ENCODE assay signal across 9 mouse cellular contexts in the genomic region with DNA sequence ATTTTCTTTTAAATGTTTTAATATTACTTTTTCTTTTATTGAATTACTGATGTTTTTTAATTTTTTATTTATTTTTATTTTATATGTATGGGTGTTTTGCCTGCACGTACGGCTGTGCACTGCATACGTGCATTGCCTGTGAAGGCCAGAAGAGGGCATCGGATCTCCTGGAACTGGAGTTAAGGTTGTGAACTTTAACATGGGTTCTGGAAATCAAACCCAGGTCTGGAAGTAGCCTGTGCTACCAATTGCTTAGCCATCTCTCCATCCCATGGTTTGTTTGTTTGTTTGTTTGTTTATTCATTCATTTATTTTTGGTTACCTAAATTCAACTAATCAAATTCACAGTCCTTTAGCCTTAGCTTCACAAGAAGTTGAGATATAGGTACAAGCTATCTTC. TPM values are rescaled to one million over a fixed set of nuclear protein-coding genes. Genes with fewer than 3 reads are reported as not detected.
A peak's percentile ranks its signal among the peaks of the same experiment; 100 is the strongest.
DNase-seq lines count a peak whose midpoint lies in the region; ATAC-seq and TF ChIP-seq lines count a peak whose summit lies in the region.
"Had no signal": no experiment of that assay in that cellular context is flagged by ENCODE, and none has a peak within 500 bp of the region (broad histone marks: within the 10 kb centered on the region; RNA-seq: fewer than 3 reads in every experiment).

No protein-coding gene starts in this region.

- no peaks in the 10 kb centered on the region for H3K27me3 ChIP-seq in hindbrain, embryonic 11.5 days (ENCODE audit: control insufficient read depth, insufficient read depth, low read length)
- no peaks in the 10 kb centered on the region for H3K27me3 ChIP-seq in hindbrain, embryonic 14.5 days (ENCODE audit: control insufficient read depth, insufficient read depth, low read length)
- H3K27me3 ChIP-seq in E14TG2a.4 (ENCODE audit: insufficient read depth, low read length): peaks cover 7% of the 10 kb centered on the region; the same call in 1 of the 2 replicates

- intact Hi-C loops in left cerebral cortex, postnatal 14 days (cut with DNase I): loop anchor here (5.0 kb wide), 1 partner anchor 42 kb away; no protein-coding TSS in a partner anchor

- no peak overlapping the region for H3K9ac ChIP-seq in hindbrain, embryonic 11.5 days (ENCODE audit: low read depth, low read length)
- H3K9ac ChIP-seq in hindbrain, embryonic 14.5 days: no peak overlapping the region
- H3K9ac ChIP-seq: limb, embryonic 12.5 days had no signal

- H3K4me3 ChIP-seq in hindbrain, embryonic 11.5 days (ENCODE audit: low read depth, low read length): no peak overlapping the region
- no peak overlapping the region for H3K4me3 ChIP-seq in hindbrain, embryonic 14.5 days (replicated peaks; ENCODE audit: low read length)
- no peak overlapping the region for H3K4me3 ChIP-seq in E14TG2a.4 (replicated peaks; ENCODE audit: low read length)

- peak; percentile 50 for DNase-seq in hindbrain, embryonic 11.5 days (ENCODE audit: low spot score)
- no peak for DNase-seq in hindbrain, embryonic 14.5 days (ENCODE audit: low spot score)
- DNase-seq in brain, embryonic 14.5 days (ENCODE audit: low read depth): peak; percentile 31
- peak; percentile 61 to 64 for DNase-seq in kidney, postnatal 25 days
- DNase-seq in natural killer cell, adult 2 months (ENCODE audit: low spot score in 2 of 2): peak; percentile 21 to 48
- DNase-seq in right cerebral cortex, postnatal 4 days: no peak
- DNase-seq in left cerebral cortex, postnatal 14 days (ENCODE audit: low spot score in 2 of 2): no peak

- WGBS in hindbrain, embryonic 11.5 days: 42% methylated on average over 4 of the region's 4 CpGs
- 43% methylated on average over 4 of the region's 4 CpGs for WGBS in hindbrain, embryonic 14.5 days

- no peak for TF ChIP-seq POLR2A in brain, embryonic 14.5 days (IDR thresholded peaks at IDR 0.05; ENCODE audit: borderline replicate concordance, extremely low read depth, insufficient read depth, insufficient read length, poor library complexity, severe bottlenecking)

- no peaks in the 10 kb centered on the region for H3K9me3 ChIP-seq in hindbrain, embryonic 11.5 days (ENCODE audit: control insufficient read depth, low read length)
- no peaks in the 10 kb centered on the region for H3K9me3 ChIP-seq in hindbrain, embryonic 14.5 days (ENCODE audit: control insufficient read depth, low read length)
- H3K9me3 ChIP-seq in E14TG2a.4 (ENCODE audit: low read length): no peaks in the 10 kb centered on the region
- H3K9me3 ChIP-seq: limb, embryonic 12.5 days had no signal

- ATAC-seq in hindbrain, embryonic 11.5 days (ENCODE audit: low FRiP score): no peak
- ATAC-seq in hindbrain, embryonic 14.5 days (ENCODE audit: low FRiP score): no peak

- H3K36me3 ChIP-seq in hindbrain, embryonic 11.5 days (ENCODE audit: control insufficient read depth, insufficient read depth, low read length): no peaks in the 10 kb centered on the region
- no peaks in the 10 kb centered on the region for H3K36me3 ChIP-seq in hindbrain, embryonic 14.5 days (replicated peaks; ENCODE audit: control insufficient read depth, insufficient read depth)
- 0 out of 2 replicates have a peak, but pooled peaks cover 3% of the 10 kb centered on the region for H3K36me3 ChIP-seq in E14TG2a.4 (ENCODE audit: insufficient read depth, low read length)
- H3K36me3 ChIP-seq: limb, embryonic 12.5 days had no signal

- no peak overlapping the region for H3K4me2 ChIP-seq in hindbrain, embryonic 11.5 days (replicated peaks; ENCODE audit: low read depth, low read length)
- H3K4me2 ChIP-seq in hindbrain, embryonic 14.5 days (replicated peaks): no peak overlapping the region

- H3K4me1 ChIP-seq in hindbrain, embryonic 11.5 days (replicated peaks; ENCODE audit: control insufficient read depth, insufficient read depth, low read length): no peaks in the 10 kb centered on the region
- no peaks in the 10 kb centered on the region for H3K4me1 ChIP-seq in hindbrain, embryonic 14.5 days (replicated peaks; ENCODE audit: control insufficient read depth, insufficient read depth, low read length)
- peaks cover 12% of the 10 kb centered on the region for H3K4me1 ChIP-seq in E14TG2a.4 (replicated peaks; ENCODE audit: low read depth, low read length)
- H3K4me1 ChIP-seq: limb, embryonic 12.5 days had no signal

- peak; percentile 39 for TF ChIP-seq CTCF in E14TG2a.4 (conservative IDR thresholded peaks at IDR 0.05; ENCODE audit: low read length)
- TF ChIP-seq CTCF in brain, embryonic 14.5 days (IDR thresholded peaks at IDR 0.05; ENCODE audit: borderline replicate concordance, extremely low read depth, insufficient read depth, insufficient read length): peak; percentile 50; the same call in 1 of the 2 replicates

- no peak overlapping the region for H3K27ac ChIP-seq in hindbrain, embryonic 11.5 days (ENCODE audit: low read depth, low read length)
- no peak overlapping the region for H3K27ac ChIP-seq in hindbrain, embryonic 14.5 days
- H3K27ac ChIP-seq: limb, embryonic 12.5 days had no signal

RNA-seq across cellular contexts. Expression of gene Acer2, which starts 10.7 kb away (rescaled TPM):
- 11.0 and 12.9 TPM in 2 replicates for polyA plus RNA-seq in hindbrain, embryonic 11.5 days (2014; fragmentation: Nextera tagmentation; extraction: Ambion mirVana)
- polyA plus RNA-seq in hindbrain, embryonic 14.5 days (2014; fragmentation: Nextera tagmentation; extraction: Ambion mirVana): 18.4 and 24.6 TPM in 2 replicates
- polyA plus RNA-seq in brain, embryonic 14.5 days (2012; rRNA removed): 8.9 and 12.7 TPM in 2 replicates
- total RNA-seq in left cerebral cortex, postnatal 14 days (2021): 1 to 10 TPM; 3.5 to 6.0 TPM

RNA-seq across cellular contexts. Expression of gene Rps6, which starts 27.7 kb away (rescaled TPM):
- polyA plus RNA-seq in hindbrain, embryonic 11.5 days (2014; fragmentation: Nextera tagmentation; extraction: Ambion mirVana): 643 and 708 TPM in 2 replicates
- 427 and 444 TPM in 2 replicates for polyA plus RNA-seq in hindbrain, embryonic 14.5 days (2014; fragmentation: Nextera tagmentation; extraction: Ambion mirVana)
- 1,052 and 1,195 TPM in 2 replicates for polyA plus RNA-seq in brain, embryonic 14.5 days (2012; rRNA removed)
- total RNA-seq in left cerebral cortex, postnatal 14 days (2021): 100 to 1,000 TPM; 362 to 379 TPM

Comparison
In these comparisons a context has a peak if more than half of its experiments do, and no peak if none do; other contexts are left out.
1. DNase-seq: peak in hindbrain, embryonic 11.5 days (single experiment), brain, embryonic 14.5 days (single experiment), kidney, postnatal 25 days (2 of 2) and natural killer cell, adult 2 months (2 of 2); none in hindbrain, embryonic 14.5 days (single experiment), right cerebral cortex, postnatal 4 days (single experiment) and left cerebral cortex, postnatal 14 days (0 of 2).